Mouse (Mus musculus): Measurements from ENCODE around the gene Runx1.

- TF ChIP-seq CTCF (IDR thresholded peaks at IDR 0.05; ENCODE audit: low read depth) (no peak), EP300 (IDR thresholded peaks at IDR 0.05; ENCODE audit: low read depth) (no peak)
These were observed 42.3 kb downstream of the Runx1 start for GRCm38 (mm10) chr16:92783651-92784131.

All from liver, embryonic 14.5 days (tissue).